Mouse (Mus musculus) MEL-GATA-1-ER (cell line): Measurements from ENCODE around the gene Apbb1.

ENCODE experiments used
- DNase-seq: peaks from one replicate; pipeline ENCODE4 v3.0.0-alpha.2; 2012; ENCODE audit warnings: low read depth; ENCODE audit errors: extremely low read depth

Gene Apbb1

DNA sequence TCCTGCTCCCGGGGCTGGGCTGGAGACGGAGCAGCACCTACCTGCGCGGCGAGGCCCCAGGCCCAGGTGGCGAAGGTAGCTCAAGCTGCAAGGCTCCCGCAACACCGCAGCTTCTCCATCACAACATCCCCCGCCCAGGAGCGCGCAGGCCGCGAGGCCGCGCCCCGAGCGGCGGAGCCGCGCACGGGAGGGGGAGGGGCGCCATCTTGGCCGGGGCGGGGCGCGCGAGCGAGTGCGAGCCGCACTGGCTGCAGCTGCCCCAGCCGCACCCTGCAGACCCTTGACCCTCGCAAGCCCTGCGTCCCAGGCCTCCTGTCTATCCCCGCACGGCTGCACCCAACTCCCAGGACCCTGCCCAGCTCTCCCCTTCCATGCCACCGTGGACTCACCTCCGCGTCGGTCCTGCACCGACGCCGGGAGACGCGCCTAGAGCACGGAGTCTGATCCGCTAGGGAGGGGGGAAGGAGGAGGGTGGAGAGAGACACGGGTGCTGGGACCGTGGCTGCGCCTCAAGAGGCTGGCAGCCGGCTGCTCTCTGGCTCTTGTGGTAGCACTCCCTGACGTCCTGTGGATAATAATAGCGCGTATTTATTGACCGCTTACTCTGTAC lies at the start of gene Apbb1:
Apbb1 (minus strand) TSS at position 560 of the 610 bp plus-strand sequence.
- DNase-seq, result peak; percentile 30

DNA sequence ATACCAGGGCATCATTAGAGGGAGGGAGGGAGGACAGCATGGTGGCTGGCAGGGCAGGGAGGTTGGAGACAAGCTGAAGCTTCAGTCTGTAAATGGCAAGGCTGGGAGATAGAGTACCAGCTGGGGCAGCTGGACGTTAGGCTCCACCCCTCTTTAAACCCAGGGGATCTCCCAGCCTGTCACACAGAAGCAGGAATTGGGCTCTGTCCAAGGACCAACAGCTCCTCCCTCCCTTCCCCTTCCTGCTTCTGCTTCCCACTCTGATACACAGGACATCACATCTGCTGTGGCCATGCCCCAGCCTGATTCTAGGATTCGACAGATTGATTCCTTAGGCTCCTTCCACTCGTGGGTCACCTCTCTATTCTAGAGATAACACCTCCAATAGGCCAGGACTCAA lies 47.2 kb upstream of the Apbb1 start:
- no peak for DNase-seq

DNA sequence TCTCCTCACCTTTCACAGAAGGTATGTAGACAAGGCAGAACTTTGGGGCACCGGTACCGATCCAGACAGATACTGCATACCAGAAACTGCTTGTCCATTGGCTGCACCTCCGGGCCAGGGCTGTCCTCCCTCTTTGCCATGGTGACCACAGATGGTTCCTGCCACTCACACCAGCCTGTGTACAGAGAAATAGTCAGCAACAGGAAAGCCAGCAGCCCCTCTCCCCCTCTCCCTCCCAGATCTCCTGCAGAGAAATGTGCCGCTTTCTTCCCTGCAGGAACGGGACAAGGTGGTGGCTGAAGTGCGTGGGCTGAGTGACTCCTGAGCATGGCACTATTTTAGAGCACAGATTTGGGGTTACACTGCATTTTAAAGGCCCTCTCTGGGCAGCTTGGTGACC lies 43.9 kb upstream of the Apbb1 start:
- DNase-seq, result no peak

DNA sequence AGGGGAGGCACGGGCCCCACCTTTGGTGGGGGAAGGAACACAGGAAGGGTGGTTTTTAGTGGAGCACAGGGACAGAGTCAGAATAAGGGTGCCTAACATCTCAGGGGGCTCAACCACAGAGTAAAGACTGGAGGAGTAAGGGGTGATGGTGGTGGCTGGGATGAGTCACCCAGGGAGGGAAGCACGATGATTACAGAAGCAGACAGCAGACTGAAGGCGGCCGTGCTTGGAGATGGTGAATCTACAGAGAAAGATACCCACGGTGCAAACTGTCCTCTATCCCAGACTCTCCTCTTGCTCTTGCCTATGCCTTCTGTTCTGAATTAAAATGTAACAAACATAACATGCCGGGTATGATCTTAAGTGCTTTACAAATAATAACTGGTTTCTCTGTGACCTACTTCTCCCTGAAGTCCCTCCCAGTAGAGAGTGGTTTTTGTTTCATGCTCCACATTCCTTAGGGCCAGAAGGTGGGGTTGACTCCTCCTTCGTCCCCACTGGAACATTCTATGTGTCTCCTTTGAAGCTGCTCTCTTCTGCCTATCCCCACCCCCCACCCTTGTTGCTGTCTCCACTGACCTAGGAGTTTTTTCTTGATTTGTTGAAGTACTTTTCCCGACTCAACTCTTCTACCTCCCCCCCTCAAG lies 40.3 kb upstream of the Apbb1 start:
- DNase-seq, result no peak

DNA sequence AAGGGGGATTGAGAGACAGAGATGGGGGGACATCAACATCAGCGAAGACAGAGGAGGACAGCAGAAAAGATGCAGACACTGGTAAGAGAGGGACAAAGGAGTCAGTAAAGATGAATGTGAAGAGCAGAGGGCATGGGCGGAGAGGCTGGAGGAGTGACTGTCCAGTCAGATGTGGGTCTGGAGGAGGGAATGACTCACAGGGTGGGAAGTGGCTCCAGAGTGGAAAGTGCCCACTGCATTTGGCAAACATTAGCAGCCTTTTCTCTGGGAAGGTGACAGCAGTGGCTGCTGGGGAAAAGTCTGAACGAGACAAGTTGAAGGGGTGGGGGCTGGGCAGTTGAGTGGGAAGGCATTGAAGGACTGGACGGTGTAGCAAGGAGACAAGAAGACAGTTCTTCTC lies 39.6 kb upstream of the Apbb1 start:
- DNase-seq, result no peak

DNA sequence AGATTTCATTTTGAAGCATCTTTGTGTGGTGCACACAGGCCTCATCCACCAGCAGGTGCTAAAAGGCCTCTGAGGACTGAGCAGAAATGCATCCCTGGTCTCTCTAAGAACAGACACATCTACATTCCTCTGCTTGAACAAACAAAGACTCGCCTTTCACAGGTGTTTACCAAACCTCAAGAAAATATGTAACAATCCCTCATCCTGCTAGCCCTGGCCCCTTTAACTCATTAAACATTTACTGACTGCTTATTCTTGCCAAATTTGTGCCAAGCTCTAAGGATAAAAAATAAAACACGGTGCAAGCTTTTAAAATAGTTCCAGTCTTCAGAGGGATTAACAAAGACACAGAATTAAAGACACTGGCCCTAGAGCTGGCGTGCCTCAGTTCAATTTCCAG lies 38.2 kb upstream of the Apbb1 start:
- DNase-seq, result no peak

DNA sequence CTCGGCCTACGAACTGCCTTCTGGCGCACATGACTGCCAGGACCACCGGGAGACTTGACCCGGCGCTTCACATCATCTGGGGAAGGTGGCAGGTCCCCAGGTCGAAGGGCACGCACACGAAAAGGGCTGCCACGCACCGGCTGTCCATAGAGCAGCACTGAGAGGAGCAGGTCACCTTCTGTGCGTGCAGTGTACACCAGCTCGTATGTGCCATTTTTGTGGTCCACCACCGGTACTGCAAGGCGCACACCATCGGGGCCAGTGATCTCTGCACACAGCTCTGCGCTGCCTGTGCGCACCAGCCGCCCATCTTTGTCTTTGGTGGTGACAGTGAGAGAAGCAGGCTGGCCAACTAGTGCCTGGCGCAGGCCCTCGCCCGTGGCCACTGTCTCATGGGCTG lies 36.4 kb upstream of the Apbb1 start:
- no peak for DNase-seq

DNA sequence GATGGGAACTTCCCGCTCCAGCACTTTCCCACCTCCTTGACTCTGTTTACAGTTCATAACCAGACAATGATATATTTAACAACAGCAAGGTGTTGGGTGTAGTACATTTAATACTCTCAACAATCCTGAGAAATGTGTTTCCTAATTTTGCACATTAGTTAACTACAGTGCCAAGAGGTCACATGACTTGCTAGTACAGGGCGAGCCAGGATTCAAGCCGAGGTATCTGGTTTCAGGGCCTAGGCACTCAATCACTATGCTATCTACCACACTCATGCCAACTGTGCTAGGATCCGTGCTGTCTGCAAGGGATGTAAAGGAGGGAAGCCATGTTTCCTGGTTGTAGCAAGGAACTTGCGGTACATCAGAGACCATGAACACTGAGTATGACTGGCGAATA lies 35.1 kb upstream of the Apbb1 start:
- DNase-seq, result no peak

DNA sequence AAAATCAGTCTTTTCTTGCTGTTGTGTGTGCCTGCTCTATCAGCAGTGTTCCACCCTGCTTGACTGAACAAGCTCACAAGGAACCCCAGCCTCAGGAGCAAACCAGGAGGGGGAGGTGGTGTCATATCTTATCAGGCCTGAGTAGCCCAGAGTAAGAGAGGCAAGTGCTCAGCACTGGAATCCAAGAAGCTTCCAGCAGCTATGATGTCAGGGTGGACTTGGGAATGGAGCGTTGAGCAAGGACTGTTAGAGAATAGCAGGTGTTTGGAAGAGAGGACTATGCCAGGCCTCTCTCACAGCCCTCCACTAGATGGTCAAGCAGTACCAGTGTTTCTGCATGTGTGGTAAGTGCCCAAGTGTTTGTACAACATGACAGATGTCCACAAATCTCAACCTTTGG lies 34.3 kb upstream of the Apbb1 start:
- DNase-seq, result no peak

DNA sequence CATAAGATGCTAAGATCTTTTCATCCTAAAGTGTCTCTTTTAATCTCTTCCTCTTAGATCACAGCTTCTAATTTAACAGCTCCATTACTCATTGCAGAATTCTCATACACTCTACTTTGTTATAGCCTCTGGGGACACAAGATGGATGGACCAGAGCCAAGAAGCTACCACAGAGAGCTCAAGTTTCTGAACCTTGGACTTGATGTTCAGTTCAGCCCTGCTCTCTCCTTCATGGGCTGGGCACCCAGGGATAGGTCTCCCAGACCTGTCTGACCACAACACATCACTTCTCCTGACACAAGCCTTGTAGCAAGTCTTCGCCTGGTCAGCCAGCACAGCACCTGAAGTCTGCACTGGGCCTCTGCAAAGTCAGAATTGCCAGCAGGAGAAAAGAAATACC lies 32.9 kb upstream of the Apbb1 start:
- DNase-seq, result no peak

DNA sequence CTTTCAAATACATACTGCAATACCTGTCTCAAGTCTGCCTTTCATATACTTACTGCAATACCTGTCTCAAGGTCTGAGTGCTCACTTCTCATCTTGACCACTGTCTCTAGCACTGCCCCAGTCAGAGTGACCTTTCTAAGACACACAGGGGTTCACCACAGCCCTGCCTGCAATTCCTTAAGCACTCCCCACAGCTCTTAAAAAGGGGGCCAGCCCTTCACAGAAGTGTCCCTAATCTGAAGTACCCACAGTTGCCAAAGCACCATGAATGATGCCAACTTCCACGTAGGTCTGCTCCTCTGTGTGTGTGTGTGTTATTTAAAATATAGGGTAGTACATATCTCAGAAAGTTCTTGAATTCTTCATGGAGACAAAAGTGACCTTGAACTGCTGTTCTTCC lies 30.3 kb upstream of the Apbb1 start:
- DNase-seq, result no peak

DNA sequence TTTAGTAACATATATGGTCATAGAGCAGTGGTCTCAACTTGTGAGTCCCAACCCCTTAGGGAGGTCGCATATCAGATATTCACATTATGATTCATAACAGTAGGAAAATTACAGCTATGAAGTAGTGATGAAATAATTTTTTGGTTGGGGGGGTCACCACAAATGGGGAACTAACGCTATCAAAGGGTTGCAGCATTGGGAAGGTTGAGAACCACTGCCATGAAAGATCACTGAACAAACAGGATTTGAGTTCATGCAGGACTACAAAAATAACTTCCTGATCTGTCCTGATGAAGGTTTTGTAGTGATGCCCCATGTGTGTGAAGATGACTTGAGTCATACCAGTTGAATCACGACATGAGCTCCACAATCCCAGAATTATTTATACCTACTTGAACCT lies 27.0 kb upstream of the Apbb1 start:
- DNase-seq, result peak; percentile 80

DNA sequence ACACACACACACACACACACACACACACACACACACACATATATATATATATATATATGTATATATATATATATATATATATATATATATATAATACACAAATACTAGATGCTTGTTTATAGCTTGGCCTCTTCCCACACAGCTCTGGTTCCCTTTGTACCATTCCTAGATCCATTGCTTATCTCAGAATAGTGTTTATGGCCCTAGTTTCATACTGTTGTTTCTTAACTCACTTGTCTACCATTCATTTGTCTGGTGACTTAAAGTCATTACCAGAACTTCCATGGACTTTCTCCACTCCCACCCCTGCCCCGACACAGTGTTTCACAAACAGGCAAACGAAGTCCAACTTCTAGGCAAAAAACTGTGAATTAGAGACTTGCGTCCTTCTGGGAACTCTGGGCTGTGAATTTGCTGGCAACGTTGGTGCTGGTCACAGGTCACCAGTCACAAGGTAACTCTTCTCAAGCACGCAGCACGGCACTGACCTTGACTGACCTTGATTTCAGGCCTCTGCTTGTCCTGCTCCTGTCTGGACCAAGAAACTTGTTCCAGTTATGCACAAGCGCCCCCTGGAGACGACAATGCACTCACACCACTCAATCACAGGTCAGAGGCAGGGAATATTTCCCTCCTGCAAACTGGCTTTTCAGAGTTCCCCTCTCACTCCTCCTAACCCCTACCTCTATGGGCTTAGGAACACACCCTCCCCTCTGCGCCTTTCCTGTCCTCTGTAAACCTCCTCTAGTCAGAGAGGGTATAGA lies 21.6 kb upstream of the Apbb1 start:
- DNase-seq, result peak; percentile 21

DNA sequence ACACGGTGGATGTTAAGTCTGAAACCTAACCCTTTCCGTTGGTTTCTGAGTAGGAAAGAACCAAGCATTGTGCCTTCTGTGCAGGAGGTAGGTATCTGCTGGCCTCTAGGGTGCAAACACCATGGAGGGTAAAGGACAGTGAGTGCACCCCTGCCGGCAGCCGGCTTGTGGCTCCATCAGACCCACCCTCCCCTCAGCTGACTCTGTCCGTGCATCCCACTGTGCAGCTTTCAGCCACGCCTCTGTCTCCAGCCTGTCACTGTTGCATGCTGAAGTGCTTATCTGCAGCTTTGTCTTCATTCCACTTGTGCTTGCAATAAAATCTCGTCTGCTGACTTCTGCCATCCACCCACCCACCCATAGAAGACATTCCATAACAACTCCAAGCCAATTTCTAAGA lies 8.6 kb upstream of the Apbb1 start:
- no peak for DNase-seq

DNA sequence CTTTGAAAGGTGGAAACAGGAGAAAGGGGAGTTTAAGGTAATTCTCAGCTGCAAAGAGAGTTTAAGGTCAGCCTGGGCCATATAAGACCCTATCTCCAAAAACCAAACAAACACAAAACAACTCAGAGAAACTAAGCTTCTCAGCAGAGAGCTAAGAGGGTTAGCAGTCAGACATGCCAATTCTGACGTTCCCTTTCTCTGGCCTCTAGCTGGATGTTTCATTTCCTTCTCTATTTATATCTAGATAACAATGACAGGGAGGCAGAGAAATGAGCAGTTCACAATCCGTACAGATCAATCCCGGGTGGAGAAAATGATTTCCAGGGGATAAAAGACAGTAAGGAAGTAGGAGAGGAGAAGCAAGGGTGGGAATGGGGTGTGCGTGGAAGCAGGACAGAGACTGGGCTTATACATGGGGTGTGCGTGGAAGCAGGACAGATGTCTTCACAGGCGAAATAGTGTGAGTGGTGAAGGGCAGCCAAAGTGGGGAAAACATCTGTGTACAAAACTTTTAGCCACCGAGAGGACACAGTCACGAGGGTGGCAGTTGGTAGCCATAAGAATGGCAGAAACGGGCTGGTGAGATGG lies 7.0 kb upstream of the Apbb1 start:
- no peak for DNase-seq

DNA sequence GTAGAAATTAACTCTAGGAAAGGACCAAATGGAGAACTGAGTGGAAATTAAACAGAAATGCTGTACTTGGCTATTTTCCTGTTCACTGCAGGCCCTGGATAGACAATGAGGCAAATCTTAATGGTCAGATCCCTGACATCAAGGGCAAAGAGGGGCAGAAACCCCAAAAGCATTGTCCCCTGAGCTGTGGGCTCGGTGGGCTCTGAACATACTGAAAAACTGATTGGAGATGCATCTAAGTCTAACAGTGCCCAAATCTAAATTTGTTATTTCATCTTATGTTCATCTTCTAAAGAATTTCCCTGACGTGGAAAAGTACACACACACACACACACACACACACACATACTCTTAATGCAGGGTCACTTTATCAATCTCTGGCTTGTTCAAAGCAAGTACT lies 506 bp upstream of the Apbb1 start:
- DNase-seq, result no peak

DNA sequence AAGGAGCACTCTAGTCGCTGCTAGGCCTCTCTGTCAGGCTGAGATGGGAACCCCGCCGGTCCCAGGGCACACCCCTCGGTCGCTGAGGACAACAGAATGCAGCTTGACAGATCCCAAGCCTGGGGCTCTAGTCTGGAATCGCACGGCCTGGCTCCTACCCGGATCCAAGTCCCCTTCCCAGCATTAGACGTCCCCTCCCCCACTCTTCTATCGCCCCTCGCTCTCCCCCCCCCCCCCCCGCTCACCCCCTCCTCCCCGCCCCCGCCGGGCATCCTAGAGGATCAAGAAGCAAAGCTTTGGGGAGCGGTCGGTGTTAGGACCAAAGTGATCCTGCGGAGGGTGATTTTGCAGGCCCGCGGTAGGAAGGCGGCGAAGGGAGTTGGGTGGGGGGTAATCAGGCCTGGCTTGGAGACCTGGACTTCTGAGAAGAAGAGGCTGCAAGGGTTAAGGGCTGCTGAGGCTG lies 795 bp downstream of the Apbb1 start:
- DNase-seq, result no peak

DNA sequence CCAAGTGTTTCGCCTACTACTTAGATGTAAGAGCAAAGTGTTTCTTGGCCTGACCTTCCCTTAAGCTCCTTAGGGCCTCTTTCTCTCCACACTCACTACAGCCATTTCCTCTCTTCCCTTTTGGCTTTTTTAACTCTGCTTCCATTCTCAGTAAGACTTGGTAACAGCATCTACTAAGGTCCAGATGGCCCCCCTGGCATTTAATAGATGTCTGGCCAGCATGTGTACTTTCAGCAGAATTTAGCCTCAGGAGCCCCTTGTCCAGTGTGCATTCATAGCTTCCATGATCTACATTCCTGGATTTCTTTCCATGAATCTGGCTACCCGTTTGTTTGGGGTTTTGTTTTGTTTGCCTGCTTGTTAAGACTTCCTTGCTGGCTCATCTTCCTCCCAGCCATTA lies 3.0 kb downstream of the Apbb1 start:
- no peak for DNase-seq

DNA sequence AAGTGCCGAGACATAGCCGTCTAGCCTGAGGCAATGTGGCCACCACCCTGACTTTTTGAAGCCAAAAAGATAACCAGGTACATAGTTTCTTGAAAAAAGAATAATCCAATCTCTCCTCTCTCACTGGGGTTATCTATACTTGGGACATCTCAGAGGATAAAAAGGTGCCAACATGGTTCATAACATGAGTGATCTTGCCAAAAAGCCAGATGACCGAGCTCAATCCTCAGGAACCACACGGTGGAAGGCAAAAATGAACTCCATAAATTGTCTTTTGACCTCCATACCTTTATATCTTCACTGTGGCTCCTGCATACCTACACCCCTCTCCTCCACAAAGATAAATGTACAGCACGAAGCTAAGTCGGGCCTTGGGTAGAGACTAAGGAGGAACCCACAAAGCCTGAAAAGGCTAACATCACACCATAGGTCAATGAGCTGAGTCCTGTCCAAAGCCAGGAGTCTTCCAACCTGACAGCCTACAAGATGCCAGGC lies 4.0 kb downstream of the Apbb1 start:
- no peak for DNase-seq

DNA sequence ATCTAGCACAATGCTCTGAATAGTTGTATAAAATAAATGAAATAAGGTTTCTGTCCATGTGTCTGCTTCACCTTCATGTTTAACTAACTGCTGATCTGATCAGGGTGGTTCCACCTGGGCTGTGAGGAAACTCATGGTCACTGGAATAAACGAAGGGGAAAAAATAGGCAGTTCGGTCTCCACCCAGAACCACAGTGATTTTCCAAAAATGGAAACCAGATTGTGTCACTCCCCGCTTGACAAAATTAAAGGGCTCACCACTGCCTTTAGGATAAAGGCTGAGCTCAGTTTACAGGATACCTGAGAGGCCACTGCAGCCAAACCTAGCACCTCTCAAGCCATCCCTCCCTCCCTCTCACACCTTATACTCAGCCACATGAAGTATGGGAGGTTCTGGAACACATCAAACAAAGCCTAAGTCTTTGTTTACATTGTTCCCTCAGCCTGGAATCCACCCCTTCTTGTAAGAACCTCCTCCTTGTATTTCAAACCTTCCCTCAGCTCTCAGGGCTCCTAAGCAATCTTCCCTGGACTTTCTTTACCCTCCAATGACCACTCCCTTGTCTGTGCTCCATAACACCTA lies 5.2 kb downstream of the Apbb1 start:
- no peak for DNase-seq

DNA sequence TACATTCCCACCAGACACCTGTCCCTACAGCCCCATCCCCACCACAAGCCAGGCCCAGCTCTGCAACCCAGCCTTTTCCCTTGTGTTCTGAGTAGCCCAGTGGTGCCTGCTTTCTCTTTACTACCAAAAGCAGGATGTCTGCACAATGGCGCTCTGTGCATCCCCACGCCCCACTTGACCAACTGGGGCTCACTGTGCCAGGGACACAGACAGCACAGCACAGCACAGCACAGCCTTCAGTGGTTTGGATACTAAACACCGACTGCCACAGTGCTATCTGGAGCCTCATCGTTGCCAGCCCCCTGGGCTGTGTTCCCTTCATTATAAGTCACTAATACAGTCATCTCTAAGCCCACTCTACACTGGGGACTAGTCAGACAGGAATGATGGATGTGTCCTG lies 6.9 kb downstream of the Apbb1 start:
- no peak for DNase-seq

DNA sequence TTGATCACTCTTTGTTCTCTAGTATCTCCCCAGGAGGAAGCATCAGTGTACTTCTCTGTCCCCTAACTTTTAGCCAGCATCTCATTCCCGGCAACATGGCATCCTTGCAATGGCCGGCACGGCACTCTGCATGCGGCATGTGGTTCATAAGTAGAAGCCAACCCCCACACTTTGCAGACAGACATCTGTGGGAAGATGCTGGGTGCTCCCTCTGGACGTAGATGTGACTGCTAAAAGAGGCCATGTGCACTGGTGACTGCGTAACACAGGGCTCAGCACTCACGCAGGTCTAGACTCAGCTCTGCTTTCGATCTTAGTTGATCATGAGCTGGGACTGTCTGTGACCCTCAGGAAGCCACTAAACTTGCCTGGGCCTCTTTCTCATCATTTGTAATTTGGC lies 8.5 kb downstream of the Apbb1 start:
- DNase-seq, result no peak
